Mouse (Mus musculus) embryo, embryonic 10.5 days (tissue): ENCODE measurements at regions not wholly inside any gene's neighbourhood (a gene's known extent, or its start where the extent isn't known, plus 50 kb on each side); places are given as distances from the start of the nearest gene placed in this dataset.

Experiments
- DNase-seq: peaks from one replicate; pipeline ENCODE4 v3.0.0-alpha.2; 2015; ENCODE audit warnings: low spot score

- no peak for DNase-seq
Measured at GRCm38 (mm10) chr2:57424879-57425278, 187.4 kb downstream of the Gpd2 start.

- DNase-seq, result no peak
Measured at GRCm38 (mm10) chr2:57425439-57425838, 188.0 kb downstream of the Gpd2 start.

- no peak for DNase-seq
Measured at GRCm38 (mm10) chr2:57450996-57451770, 213.7 kb downstream of the Gpd2 start.

GRCm38 (mm10) chr2:57453896-57454679 is 216.7 kb downstream of the Gpd2 start:
- no peak for DNase-seq

- DNase-seq, result no peak
Measured at GRCm38 (mm10) chr2:57459901-57460300, 222.5 kb downstream of the Gpd2 start.

- no peak for DNase-seq
Measured at GRCm38 (mm10) chr2:57473873-57474272, 236.4 kb downstream of the Gpd2 start.

GRCm38 (mm10) chr2:57492116-57492515 is 254.7 kb downstream of the Gpd2 start:
- DNase-seq, result no peak

GRCm38 (mm10) chr2:57492914-57493621 is 255.6 kb downstream of the Gpd2 start:
- DNase-seq, result no peak

- no peak for DNase-seq
Measured at GRCm38 (mm10) chr2:57496315-57496954, 259.0 kb downstream of the Gpd2 start.

- DNase-seq, result no peak
Measured at GRCm38 (mm10) chr2:57497933-57498332, 260.5 kb downstream of the Gpd2 start.

GRCm38 (mm10) chr2:57504678-57505077 is 267.2 kb downstream of the Gpd2 start:
- no peak for DNase-seq

- DNase-seq, result no peak
Measured at GRCm38 (mm10) chr2:57522465-57522864, 285.0 kb downstream of the Gpd2 start.

- no peak for DNase-seq
Measured at GRCm38 (mm10) chr2:57522983-57523382, 285.5 kb downstream of the Gpd2 start.

- DNase-seq, result no peak
Measured at GRCm38 (mm10) chr2:57527966-57528365, 290.5 kb downstream of the Gpd2 start.

- DNase-seq, result no peak
Measured at GRCm38 (mm10) chr2:57539842-57540241, 302.4 kb downstream of the Gpd2 start.

- no peak for DNase-seq
Measured at GRCm38 (mm10) chr2:57565258-57565657, 327.8 kb downstream of the Gpd2 start.

- no peak for DNase-seq
Measured at GRCm38 (mm10) chr2:57566103-57566502, 328.7 kb downstream of the Gpd2 start.

- DNase-seq, result no peak
Measured at GRCm38 (mm10) chr2:57567183-57567582, 329.7 kb downstream of the Gpd2 start.

GRCm38 (mm10) chr2:57587065-57587464 is 349.6 kb downstream of the Gpd2 start:
- no peak for DNase-seq

GRCm38 (mm10) chr2:57593558-57593957 is 356.1 kb downstream of the Gpd2 start:
- DNase-seq, result no peak

- DNase-seq, result peak; percentile 38
Measured at GRCm38 (mm10) chr2:57597694-57598358, 360.4 kb downstream of the Gpd2 start.

- no peak for DNase-seq
Measured at GRCm38 (mm10) chr2:57611599-57611998, 374.2 kb downstream of the Gpd2 start.
